Mouse (Mus musculus) spleen, adult 2 months (tissue): Measurements from ENCODE around the gene Gm17018.

ENCODE experiments used
- CTCF ChIP-seq: fragments of 200-500 bp; IDR thresholded peaks from 2 replicates; pipeline ENCODE4 v1.5.1; 2011; ENCODE audit warnings: mild to moderate bottlenecking, inconsistent platforms; ENCODE audit not compliant: insufficient read depth, insufficient read length, insufficient replicate concordance; ENCODE audit errors: extremely low read depth
- POLR2A ChIP-seq: fragments of 200-500 bp; IDR thresholded peaks from 2 replicates; pipeline ENCODE4 v1.6.1; 2011; ENCODE audit warnings: low read depth, low read length, inconsistent platforms

DNA sequence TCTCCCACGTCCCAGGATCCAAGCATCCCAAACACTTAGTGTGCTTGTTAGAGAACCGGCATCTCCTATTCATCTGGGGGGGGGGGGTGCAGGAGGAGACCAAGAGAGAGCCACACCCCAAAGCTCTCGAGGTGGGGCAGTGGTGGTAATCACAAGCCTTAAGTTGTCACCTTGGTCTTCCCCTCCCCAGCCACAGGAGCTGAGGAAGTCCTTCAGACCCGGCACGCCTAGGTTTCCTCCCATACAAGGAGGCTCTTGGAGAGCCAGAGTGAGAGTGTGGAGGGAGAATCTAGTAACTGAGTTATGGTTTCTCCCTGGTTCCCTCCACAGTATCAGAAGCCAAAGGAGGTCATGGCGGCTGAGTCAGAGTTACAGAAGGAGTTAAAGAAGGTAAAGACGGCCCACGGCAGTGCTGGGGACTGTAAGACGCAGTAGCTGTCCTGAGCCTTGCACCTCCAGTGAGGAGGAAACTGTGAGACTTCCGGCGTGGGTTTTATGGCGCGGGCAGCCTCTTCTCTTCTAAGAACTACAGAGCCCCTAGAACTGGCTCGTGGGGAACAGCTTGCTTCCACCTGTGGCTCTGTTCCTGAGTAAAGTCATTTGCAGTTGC is 16.8 kb downstream of the Gm17018 start:
- TF ChIP-seq POLR2A (no peak), CTCF (no peak)
